Mouse (Mus musculus): Measurements from ENCODE around the gene Cdca4. TPM values are rescaled to one million over a fixed set of nuclear protein-coding genes. Genes with fewer than 3 reads are reported as not detected.
A peak's percentile ranks its signal among the peaks of the same experiment; 100 is the strongest.
"Not testable (repeated sequence)": the region's sequence is repeated elsewhere in the genome, so short reads cannot be mapped to it uniquely, and the experiment has no call there.

Cdca4 gene
- total RNA-seq, 2 experiments from 2014 or later = 7.8 to 8.1 TPM

GRCm38 (mm10) chr12:112857021-112857925 is 28.1 kb upstream of the Cdca4 start:
- no peak for DNase-seq

- DNase-seq = no peak
Observed at GRCm38 (mm10) chr12:112856338-112856737, 27.1 kb upstream of the Cdca4 start.

- no peak for DNase-seq
Observed at GRCm38 (mm10) chr12:112854610-112855333, 25.5 kb upstream of the Cdca4 start.

GRCm38 (mm10) chr12:112853050-112853729 is 24.0 kb upstream of the Cdca4 start:
- DNase-seq = no peak

GRCm38 (mm10) chr12:112851116-112851515 is 21.9 kb upstream of the Cdca4 start:
- DNase-seq = no peak

GRCm38 (mm10) chr12:112850344-112850743 is 21.1 kb upstream of the Cdca4 start:
- DNase-seq = no peak

GRCm38 (mm10) chr12:112849235-112850022 is 20.2 kb upstream of the Cdca4 start:
- DNase-seq = no peak

- DNase-seq = no peak
Observed at GRCm38 (mm10) chr12:112847880-112848279, 18.7 kb upstream of the Cdca4 start.

GRCm38 (mm10) chr12:112843803-112844202 is 14.6 kb upstream of the Cdca4 start:
- peak; percentile 73 to 77 for DNase-seq

- DNase-seq = not testable (repeated sequence)
Observed at GRCm38 (mm10) chr12:112842128-112842527, 12.9 kb upstream of the Cdca4 start.

- DNase-seq = not testable (repeated sequence)
Observed at GRCm38 (mm10) chr12:112841338-112841892, 12.2 kb upstream of the Cdca4 start.

GRCm38 (mm10) chr12:112840209-112841086 is 11.2 kb upstream of the Cdca4 start:
- DNase-seq = no peak

GRCm38 (mm10) chr12:112835046-112835445 is 5.8 kb upstream of the Cdca4 start:
- DNase-seq = no peak

- DNase-seq = no peak
Observed at GRCm38 (mm10) chr12:112833527-112833926, 4.3 kb upstream of the Cdca4 start.

- DNase-seq = no peak
Observed at GRCm38 (mm10) chr12:112832411-112832810, 3.2 kb upstream of the Cdca4 start.

- DNase-seq = no peak
Observed at GRCm38 (mm10) chr12:112830570-112830969, 1.3 kb upstream of the Cdca4 start.

GRCm38 (mm10) chr12:112830141-112830540 is 918 bp upstream of the Cdca4 start:
- DNase-seq = no peak

- DNase-seq = no peak
Observed at GRCm38 (mm10) chr12:112828501-112829243, 551 bp downstream of the Cdca4 start.

GRCm38 (mm10) chr12:112825901-112826300 is 3.3 kb downstream of the Cdca4 start:
- DNase-seq = no peak

GRCm38 (mm10) chr12:112823221-112823620 is 6.0 kb downstream of the Cdca4 start:
- DNase-seq = no peak

Measured in layer of hippocampus, postnatal 36 days (tissue).